Mouse (Mus musculus): ENCODE measurements around the gene Zic4.

Zic4 gene

DNA sequence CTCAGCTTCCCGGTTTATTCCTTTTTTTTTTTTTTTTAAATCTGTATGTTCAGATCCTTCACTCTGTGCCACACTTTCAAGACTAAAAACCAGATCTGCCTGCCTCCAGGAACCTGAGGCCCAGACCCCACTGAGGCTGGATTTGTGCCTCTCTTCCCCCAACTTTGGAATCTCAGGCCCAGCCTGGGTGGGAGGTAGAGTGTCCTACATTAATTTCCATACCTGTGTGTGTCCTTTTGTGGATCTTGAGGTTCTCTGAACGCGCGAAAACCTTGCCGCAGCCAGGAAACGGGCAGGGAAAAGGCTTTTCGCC, 1.6 kb downstream of the Zic4 start:
- DNase-seq (ENCODE audit: low spot score) = no peak

DNA sequence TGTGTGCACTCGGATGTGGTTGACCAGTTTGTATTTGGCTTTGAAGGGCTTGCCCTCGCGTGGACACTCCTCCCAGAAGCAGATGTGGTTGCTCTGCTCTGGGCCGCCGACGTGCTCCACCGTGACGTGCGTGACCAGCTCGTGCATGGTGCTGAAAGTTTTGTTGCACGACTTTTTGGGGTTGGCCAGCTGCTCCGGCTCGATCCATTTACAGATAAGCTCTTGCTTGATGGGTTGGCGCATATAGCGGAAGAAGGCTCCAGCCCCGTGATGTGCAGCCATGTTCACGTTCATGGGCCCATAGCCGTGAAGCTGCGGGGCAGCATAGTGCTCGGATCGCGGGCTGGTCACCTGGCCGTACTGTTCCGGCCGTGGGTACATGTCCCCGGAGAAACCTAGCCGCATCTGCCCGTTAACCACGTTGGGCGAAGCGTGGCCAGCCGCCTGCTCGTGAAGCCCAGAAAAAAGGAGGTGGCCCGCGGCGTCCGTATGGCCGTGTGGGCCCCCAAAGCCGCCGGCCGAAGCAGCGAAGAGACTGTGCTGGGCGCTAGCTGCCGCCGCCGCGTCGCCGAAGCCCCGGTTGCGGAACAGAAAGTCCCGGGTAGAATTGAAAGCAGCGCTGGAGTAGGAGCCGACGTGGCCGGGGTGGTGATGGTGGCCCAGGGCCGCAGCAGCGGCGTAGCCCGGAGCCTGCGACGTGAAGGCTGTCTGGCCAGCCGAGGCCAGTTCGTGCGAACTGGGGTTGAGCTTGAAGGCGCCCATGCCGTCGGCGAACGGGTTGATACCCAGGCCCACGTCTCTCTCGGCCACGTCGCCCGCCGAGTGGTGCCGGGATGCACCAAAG, 2.1 kb downstream of the Zic4 start:
- no peak for DNase-seq (ENCODE audit: low spot score)

DNA sequence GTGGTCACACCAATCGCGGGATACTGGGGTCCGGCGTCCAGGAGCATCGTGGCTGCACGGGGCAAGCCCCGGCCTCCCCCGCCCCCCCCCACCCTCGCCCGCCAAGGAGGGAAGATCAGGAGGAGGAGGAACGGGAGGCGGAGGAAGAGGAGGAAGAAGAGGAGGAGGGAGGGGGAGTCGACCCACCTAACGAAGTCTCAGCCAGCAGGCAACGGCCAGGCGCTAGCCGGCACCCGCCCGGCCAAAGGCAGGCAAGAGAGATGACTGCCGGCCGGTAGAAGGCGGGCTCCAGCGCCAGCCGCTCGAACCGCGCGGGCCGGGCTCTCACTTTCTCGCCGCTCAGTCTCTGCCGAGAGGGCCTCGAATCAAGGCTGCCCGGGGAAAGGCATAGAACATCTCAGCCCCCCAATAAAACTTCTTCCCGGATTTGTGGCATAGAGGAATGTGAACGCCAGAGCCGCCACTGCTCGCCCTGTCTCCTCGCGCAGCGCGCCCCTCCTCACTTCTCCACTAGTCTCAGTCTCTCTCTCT, 2.8 kb downstream of the Zic4 start:
- DNase-seq (ENCODE audit: low spot score) = no peak

DNA sequence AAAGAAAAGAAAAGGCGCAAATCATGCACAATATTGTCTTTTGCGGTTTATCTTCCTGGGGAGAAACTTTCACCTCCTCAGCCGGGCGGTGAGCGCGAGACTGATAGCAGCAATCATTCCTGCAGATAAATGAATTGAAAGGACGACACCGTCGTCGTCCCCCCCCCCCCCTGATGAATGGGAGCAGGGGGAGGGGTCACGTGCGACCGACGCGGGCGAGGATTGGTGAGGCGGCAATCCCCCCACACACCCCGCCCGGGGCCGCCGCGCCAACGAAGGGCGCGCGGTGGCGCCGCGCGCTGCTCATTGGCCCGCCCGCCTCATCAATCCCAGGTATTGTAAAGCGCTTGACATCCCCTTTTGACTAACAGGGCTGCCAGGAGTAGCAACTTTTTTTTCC, 3.5 kb downstream of the Zic4 start, which contains the start of gene Zic1:
Gene Zic1 (minus strand): TSS at position 147 of the 400 bp plus-strand sequence.
- DNase-seq (ENCODE audit: low spot score) = no peak

DNA sequence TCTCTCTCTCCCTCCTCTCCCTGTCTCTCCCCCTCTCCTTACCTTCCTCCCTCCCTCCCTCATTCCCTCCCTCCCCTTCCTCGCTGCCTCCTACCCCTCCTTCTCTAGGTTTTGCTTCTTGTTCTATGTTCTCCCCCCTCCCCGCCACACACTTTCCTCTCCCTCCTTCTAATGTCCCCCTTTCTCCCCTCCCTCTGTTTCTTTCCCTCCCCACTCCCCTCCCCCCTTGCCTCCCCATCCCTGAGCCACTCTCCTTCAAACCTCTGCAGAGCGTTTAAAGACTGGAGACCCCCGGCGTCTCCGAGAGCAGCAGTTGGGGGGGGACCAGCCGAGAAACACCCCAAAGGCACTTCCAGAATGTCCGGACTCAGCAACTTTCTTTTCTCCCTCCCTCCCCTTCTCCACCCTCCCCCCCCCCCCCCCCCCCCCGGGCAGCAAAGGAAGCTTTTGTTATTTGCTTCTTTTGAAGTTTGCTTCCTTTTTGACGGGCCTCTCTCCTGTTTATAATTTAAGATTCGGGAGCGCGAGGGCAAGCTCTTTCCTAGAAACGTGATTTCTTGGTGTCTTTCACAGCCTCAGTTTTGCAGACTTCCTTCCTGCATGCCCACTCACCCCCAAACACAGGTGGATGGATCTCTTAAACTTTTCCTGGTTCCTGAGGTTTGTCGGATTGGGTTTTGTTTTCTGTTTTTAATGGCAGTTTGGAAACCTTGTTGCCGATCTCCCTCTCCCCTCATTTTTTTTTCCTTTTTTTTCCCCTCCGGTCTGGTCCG, 4.2 kb downstream of the Zic4 start:
- DNase-seq (ENCODE audit: low spot score) = no peak

DNA sequence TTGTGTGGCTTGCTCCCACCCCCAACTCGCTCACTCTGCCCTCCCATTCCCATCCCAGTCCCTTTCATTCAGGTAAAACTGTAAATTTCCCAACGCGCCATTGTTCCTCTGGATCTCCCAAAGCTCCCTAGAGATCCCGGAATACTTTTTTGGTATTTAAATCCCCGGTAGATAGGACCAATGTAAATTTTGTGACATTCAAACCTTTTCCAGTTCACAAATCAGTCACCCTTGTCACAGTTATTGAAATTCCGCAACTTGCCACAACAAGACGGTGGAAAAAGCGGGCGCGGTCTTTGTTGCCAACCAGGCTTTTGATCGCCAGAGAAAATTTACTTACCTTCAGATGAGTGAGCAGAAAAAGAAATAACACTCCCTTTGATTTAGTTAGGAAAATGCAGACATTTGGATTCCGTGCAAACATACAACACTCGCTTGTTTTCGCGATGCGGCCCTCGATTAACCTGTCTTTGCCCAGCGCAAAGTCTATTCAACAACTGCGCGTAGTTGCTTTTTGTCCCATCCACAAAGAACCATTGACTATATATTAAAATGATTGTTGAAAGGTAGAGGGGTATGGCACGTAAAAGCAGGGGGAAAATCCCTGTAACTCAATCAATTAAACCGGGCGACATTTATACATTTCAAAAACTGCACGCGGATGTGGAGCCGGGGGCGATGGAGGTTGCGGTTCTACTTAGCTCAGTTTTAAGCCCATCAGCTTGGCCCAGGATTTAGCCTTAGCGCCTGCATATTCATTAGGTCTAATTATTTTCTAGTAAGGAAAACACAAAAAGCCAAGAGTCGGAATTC, 5.0 kb downstream of the Zic4 start:
- DNase-seq (ENCODE audit: low spot score) = no peak

DNA sequence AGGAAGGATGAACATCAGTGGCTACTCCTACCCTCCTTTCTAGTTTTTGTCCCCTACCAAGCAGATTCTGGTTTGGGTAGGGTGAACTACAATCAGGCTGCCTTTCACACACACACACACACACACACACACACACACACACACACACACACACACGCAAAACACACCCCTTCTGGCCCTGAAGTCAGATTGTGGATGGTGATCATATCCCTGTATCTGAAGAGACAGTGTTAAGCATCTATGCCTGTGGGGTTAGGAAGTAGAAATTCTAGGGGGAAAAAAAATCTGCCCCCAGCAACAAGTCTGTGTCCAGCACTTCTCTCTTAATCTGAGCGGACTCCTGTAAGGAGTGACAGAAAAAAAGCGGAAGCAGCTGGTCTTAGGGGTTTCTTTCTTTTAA, 5.9 kb downstream of the Zic4 start:
- no peak for DNase-seq (ENCODE audit: low spot score)

DNA sequence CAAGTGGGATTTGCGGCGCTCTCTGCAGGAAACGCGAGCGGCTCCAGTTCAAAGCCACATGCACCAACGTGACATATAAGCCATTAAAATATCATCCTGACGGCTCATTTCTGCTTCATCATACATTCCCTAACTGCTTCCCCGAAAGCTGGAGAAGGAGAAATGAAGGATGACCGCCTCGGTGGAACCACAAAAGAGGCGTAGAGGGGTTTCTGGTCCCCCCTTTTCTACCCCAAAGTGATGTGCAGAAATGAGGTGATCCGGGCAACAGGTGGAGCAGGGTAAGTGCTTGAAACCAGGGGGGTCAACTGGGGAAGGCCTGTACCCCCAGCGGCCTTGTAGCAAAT, 6.7 kb downstream of the Zic4 start:
- no peak for DNase-seq (ENCODE audit: low spot score)

DNA sequence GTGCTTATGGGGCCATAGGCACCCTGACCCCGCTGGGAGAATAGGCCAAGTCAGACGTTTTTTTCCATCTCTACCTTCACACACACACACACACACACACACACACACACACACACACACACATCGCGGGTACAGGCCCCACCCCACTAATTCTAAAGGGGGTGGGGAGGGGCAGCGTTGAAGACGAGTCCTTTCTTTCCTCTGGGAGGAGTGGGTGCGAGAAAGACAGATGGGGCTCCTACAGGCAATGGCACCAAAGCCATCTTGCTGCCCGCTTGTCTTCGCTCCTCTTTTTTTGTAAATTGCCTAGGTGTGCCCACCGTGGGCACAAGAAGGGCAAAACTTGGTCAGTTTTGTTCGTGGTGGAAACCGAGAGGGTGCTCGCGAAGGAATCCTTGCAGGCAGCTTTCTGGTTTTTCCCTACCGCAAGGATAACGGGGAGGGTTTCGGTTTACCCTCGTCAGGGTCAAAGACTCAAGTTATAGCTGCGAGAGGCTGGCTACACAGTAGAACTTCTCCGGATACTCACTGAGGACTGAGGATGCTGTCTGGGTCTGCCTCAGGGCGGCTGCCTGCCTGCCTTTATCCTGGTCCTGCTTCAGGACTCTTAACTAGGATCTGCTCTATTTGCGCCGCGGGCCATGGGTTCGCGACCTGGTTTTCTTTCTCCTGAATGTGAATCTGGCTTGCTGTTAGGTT, 7.2 kb downstream of the Zic4 start:
- no peak for DNase-seq (ENCODE audit: low spot score)

DNA sequence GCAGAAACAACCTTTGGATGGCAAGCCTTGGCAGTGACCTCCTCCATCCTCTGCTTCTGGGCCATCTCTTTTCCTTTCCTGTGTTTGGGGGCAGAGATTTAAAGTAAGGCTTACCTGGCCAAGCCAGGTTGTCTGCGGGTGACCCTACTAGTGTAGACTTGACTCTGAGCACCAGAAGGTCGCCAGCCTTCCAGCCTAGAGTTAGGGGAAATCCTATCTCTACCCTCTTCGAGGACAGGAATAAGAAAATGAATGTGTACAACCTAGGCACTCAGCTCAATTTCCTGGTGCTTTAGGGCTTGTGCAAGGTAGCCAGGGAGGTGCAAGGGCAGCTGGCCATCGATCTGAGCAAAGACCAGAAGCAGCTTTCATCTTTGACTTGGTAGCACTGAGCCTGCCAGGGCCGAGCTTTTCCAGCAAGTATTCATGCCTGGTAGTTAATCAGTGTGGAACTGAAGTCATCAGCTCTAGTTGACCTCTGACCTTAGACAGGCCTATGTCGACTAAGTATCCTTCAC, 8.0 kb downstream of the Zic4 start:
- no peak for DNase-seq (ENCODE audit: low spot score)

DNA sequence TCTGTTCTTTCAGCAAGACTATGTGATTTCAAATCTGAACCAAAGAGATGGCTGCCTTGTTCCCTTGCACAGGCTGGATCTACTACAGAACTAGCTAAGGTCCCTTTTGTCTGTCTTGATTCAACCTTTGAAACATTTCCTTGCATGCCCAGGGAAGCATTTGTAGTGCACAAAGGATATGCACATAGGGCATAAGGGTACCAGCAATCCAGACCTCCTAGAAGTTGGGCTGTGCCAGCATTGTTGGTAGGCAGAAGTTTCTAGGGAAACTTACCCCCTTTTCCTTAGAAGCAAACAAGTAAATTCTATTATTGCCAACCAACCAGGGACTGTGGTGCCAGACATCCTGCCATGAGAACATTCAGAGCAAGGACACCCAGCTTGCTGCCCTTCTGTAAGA, 8.8 kb downstream of the Zic4 start:
- DNase-seq (ENCODE audit: low spot score) = no peak

DNA sequence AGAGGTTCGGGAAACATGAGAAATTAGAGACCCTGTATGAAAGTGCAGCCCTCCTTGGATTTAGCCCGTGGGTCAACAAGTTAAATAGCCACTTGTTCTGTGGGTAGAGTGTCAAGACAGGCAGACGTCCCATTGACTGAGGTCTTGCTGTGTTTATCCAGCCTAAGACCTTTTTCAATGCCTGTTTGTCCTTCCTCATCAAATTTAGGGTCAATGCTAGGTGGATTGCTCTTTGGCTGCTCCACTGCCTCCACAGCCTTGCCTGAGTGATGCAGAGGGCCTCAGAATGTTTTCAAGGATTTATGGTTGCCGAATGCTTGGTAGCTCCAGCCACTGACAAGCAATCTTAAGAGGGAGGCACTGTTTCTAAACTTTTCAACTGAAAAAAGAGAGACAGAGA, 9.4 kb downstream of the Zic4 start:
- DNase-seq (ENCODE audit: low spot score) = no peak

DNA sequence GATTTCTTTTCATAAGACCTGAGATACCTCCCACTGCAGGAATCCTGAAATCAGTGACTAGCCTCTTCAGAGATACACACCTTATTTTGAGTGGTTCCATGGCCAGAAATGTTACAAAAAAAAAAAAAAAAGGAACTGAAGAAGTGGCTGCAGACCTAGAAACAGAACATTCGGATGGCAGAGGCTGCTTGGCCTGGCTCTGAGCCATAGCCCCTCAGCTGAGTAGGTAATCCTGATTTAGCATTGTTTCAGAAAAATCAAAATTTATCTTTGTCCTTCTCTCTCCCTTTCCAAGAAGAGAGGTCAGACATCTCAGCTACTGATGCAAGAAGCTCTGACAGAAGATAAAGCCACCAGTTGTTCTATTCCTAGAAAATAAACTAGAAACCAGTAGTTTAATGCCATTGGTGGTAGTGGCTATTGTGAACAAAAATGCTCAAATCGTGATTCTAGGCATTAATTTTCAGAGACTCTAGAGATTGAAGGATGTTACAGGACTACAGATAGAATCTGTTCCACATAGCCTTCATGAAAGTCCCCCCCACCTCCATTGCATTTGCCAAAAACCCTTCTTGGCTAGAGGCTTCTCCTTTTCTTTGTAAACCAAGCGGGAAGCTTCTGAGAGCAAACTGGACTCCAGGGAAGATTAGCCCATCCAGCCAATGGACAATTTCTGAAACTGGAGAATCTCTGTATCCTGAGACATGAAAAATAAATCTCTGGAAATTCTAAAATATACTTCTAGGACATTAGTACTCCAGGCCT, 11.8 kb downstream of the Zic4 start:
- no peak for DNase-seq (ENCODE audit: low spot score)

DNA sequence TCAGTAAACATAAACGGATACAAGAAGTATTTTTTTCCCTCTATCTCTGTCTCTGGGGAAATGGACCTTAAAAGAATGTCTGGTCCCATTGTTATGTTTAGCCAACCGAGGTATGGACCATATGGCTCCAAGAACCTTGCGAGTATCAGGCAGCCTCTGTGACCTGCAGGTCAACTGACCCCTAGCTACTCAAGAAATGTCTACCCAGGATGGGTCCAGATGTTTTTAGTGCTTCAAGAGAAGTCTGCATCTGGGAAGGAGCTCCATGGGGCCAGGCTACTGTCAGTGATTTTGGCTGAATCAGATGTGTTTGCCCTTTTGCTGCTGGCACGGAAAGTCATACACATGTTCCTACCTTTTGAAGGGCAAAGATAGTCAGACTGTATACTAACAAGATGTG, 12.5 kb downstream of the Zic4 start:
- DNase-seq (ENCODE audit: low spot score) = no peak

DNA sequence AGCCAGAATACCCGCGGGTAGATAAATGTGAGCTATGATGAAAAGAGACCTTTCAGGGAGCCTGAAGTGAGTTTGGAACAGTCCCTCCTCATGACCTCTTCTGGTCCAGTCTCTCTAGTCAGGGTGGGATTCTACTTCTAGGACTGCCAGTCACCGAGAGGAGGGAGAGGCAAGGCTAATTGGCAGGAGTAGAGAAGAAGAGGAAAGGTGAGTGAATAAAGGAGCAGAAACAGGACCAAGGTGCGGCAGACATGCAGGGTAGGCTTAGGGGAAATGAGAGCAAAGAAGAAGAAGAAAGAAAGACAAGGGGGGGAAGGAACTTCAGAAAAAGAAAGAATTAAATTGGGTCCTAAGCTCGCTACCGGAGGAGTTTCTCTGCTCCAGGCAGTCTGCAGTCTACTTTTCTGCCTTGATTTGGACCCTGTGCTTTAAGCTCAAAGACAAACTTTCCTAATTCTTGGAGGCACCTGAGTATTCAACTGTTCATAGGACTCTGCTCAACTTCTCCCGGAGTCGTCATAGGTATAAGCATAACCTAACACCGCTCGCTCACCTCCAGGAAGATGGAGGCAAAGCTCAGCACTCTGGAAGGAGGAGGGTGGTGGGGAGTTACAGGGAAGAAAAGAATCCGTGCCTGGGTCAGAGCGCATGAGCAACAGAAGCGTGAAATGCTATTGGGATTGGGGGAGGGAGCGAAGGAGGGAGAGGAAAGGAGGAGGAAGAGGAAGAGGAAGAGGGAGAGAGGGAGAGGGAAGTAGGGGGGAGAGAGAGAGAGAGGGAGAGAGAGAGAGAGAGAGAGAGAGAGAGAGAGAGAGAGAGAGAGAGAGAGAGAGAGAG, 15.0 kb downstream of the Zic4 start:
- DNase-seq (ENCODE audit: low spot score) = no peak

DNA sequence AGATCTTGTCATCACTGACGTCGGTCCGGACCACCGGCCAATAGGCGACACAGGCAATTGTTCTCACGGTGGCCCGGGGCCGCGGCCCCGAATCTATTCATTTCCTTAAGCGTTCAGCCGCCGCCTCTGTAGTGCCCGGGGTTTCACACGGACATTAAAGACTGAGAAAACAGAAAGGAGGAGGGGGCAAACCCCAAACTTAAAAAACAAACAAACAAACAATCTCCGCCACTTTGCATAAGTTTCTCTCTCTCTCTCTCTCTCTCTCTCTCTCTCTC, 15.6 kb downstream of the Zic4 start:
- no peak for DNase-seq (ENCODE audit: low spot score)

DNA sequence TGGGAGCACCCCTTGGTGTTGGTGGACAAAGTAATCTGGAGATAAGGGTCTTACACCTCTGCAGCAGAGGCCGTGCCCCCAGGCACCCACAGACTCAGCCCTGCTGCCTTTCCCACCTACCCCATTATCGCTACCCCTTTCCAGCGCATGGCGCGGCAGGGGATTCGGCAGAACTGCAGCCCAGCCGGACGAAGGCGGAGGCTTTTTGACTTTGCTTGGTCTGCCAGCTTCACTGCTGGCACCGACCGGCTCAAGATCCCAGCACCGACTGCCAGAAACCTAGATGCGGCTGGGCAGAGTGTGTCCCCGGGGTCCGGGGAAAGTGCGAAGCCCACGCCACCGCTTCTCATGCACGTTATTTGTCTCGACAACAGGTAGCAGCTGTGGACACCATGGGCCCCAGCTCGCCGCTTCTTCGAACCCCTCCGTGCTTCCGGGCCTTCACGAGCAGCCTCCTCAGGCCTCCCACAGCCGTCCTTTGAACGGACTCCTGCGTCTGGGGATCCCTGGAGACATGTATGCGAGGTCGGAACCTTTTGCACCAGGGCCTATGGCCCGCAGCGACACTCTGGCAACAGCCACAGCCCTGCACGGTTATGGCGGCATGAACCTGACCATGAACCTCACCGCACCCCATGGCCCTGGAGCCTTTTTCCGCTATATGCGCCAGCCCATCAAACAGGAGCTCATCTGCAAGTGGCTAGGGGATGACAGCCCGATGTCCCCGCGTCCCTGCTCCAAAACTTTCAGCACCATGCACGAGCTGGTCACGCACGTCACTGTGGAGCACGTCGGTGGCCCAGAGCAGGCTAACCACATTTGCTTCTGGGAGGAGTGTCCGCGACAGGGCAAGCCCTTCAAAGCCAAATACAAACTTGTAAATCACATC, 16.4 kb downstream of the Zic4 start:
- DNase-seq (ENCODE audit: low spot score) = no peak

DNA sequence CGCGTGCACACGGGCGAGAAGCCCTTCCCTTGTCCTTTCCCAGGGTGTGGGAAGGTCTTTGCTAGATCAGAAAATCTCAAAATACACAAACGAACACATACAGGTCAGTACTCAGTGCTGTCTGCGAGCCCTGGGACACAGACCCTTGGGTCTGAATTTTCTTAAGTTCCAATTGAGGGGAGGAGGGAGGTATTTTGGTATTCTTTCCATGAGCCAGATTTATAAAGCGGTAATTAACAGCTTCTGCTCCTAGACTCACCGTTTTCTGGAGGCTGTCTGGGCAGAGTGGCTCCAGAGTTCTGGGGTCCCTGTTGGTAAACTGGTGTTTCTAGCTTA, 17.1 kb downstream of the Zic4 start:
- no peak for DNase-seq (ENCODE audit: low spot score)

DNA sequence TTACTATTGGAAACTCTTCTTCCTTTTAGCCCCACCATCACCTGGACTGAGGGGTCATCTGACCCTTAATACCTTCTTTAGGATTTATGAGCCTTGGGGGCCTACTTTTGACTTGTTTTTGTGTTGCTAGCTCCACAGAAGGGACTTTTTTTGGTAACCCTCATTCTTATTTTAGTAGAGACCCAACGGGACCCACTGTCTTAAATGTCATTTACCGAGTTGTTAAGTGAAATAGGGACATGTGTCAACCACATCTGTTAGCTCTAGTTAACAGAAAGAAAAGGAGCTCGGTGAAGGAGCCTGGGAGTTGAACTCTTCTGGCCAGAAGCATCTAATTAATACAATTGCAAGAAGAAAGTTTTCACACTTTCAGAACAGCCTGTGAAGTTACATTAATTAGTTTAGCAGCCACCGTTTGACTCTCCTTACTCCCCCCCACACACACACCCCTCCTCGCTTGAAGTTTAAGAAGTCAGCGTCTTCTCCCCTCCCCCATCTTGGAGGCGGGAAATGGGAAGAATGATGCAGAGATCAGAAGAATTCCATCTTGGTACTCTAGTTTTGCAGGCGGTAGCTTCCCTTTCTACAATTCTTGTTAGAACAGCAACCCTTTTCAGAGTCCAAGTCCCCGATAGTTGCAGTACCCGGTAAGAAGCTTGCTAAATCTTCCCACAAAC, 17.7 kb downstream of the Zic4 start:
- DNase-seq (ENCODE audit: low spot score) = no peak
